Mouse (Mus musculus) B cell, adult 2 months (primary cell): ENCODE data around the gene Ap4b1.
A peak's percentile ranks its signal among the peaks of the same experiment; 100 is the strongest.
"Not testable (repeated sequence)": the region's sequence is repeated elsewhere in the genome, so short reads cannot be mapped to it uniquely, and the experiment has no call there.

ENCODE experiments used
- DNase-seq, 2 experiments: peaks; one replicate each; pipeline ENCODE4 v3.0.0; 2022

Ap4b1 gene

GRCm38 (mm10) chr3:103801631-103802531, 7.4 kb upstream of the Ap4b1 start:
- DNase-seq = peak; percentile 56 to 58

- DNase-seq = peak; percentile 15 to 24
Measured at GRCm38 (mm10) chr3:103802861-103803260, 6.5 kb upstream of the Ap4b1 start.

GRCm38 (mm10) chr3:103805671-103806070, 3.6 kb upstream of the Ap4b1 start:
- no peak for DNase-seq

GRCm38 (mm10) chr3:103809799-103810150, 455 bp downstream of the Ap4b1 start:
- no peak for DNase-seq

GRCm38 (mm10) chr3:103810967-103811366, 1.6 kb downstream of the Ap4b1 start:
- no peak for DNase-seq

GRCm38 (mm10) chr3:103827548-103827947, 18.2 kb downstream of the Ap4b1 start:
- no peak for DNase-seq

GRCm38 (mm10) chr3:103829036-103829435, 19.7 kb downstream of the Ap4b1 start:
- DNase-seq = no peak

- DNase-seq = peak in 1 of 2 experiments; percentile 44
Measured at GRCm38 (mm10) chr3:103830681-103831080, 21.4 kb downstream of the Ap4b1 start.

- DNase-seq = no peak
Measured at GRCm38 (mm10) chr3:103831146-103831545, 21.8 kb downstream of the Ap4b1 start.

- DNase-seq = no peak
Measured at GRCm38 (mm10) chr3:103832426-103832825, 23.1 kb downstream of the Ap4b1 start, which contains the start of gene Bcl2l15. TSS of gene Bcl2l15 (plus strand) at chr3:103832601.

- DNase-seq = no peak
Measured at GRCm38 (mm10) chr3:103834001-103834400, 24.7 kb downstream of the Ap4b1 start.

- no peak for DNase-seq
Measured at GRCm38 (mm10) chr3:103835272-103835950, 26.1 kb downstream of the Ap4b1 start.

GRCm38 (mm10) chr3:103835951-103836310, 26.6 kb downstream of the Ap4b1 start:
- DNase-seq = no peak

- no peak for DNase-seq
Measured at GRCm38 (mm10) chr3:103836453-103836852, 27.1 kb downstream of the Ap4b1 start.

GRCm38 (mm10) chr3:103839711-103840110, 30.4 kb downstream of the Ap4b1 start:
- no peak for DNase-seq

GRCm38 (mm10) chr3:103840195-103840594, 30.9 kb downstream of the Ap4b1 start:
- not testable (repeated sequence) for DNase-seq

GRCm38 (mm10) chr3:103840946-103841345, 31.6 kb downstream of the Ap4b1 start:
- DNase-seq = peak; percentile 55 to 66

- peak in 1 of 2 experiments; percentile 10 for DNase-seq
Measured at GRCm38 (mm10) chr3:103850644-103851363, 41.5 kb downstream of the Ap4b1 start.

GRCm38 (mm10) chr3:103851481-103851880, 42.2 kb downstream of the Ap4b1 start:
- DNase-seq = no peak

GRCm38 (mm10) chr3:103851882-103852281, 42.6 kb downstream of the Ap4b1 start:
- no peak for DNase-seq

GRCm38 (mm10) chr3:103852565-103853299, 43.4 kb downstream of the Ap4b1 start:
- peak; percentile 82 to 87 for DNase-seq

- no peak for DNase-seq
Measured at GRCm38 (mm10) chr3:103853804-103854203, 44.5 kb downstream of the Ap4b1 start.
